Mouse (Mus musculus) spleen, embryonic (tissue): ENCODE results near the gene Atg9b.

Experiments
- CTCF ChIA-PET: fragments of 350-600 bp; sonication (Branson Sonifier 250); formaldehyde crosslinking; loops from one replicate; lab custom pipeline; 2022; lab: Charles Lee

Gene Atg9b

GRCm38 (mm10) chr5:24383026-24383859 lies 8.7 kb downstream of the Atg9b start:
- CTCF ChIA-PET: interaction anchor here (1.2 kb wide), 1 partner anchor 9 kb away, joined by 5 read pairs; the partner anchor contains the start of gene Atg9b

GRCm38 (mm10) chr5:24381988-24382387 lies 10.0 kb downstream of the Atg9b start:
- CTCF ChIA-PET: no interaction called here

- CTCF ChIA-PET: no interaction called here
These were observed 10.5 kb downstream of the Atg9b start for GRCm38 (mm10) chr5:24381486-24381885.

- CTCF ChIA-PET: no interaction called here
These were observed 11.4 kb downstream of the Atg9b start for GRCm38 (mm10) chr5:24380499-24380898.

GRCm38 (mm10) chr5:24379501-24379900 lies 12.4 kb downstream of the Atg9b start:
- CTCF ChIA-PET: no interaction called here

- CTCF ChIA-PET: no interaction called here
These were observed 13.2 kb downstream of the Atg9b start for GRCm38 (mm10) chr5:24378700-24379099.

GRCm38 (mm10) chr5:24374666-24375328 lies 17.1 kb downstream of the Atg9b start:
- CTCF ChIA-PET: no interaction called here

GRCm38 (mm10) chr5:24374216-24374615 lies 17.7 kb downstream of the Atg9b start:
- CTCF ChIA-PET: no interaction called here

GRCm38 (mm10) chr5:24373807-24374206 lies 18.1 kb downstream of the Atg9b start:
- CTCF ChIA-PET: no interaction called here

- CTCF ChIA-PET: interaction anchor here (0.7 kb wide), 1 partner anchor 87 kb away, joined by 12 read pairs; no protein-coding TSS in a partner anchor
These were observed 22.2 kb downstream of the Atg9b start for GRCm38 (mm10) chr5:24369767-24370166.

- CTCF ChIA-PET: no interaction called here
These were observed 25.5 kb downstream of the Atg9b start for GRCm38 (mm10) chr5:24366426-24366825.

GRCm38 (mm10) chr5:24365528-24365927 lies 26.4 kb downstream of the Atg9b start:
- CTCF ChIA-PET: interaction anchor here (0.5 kb wide), 1 partner anchor 545 kb away, joined by 3 read pairs; no protein-coding TSS in a partner anchor

- CTCF ChIA-PET: interaction anchor here (0.5 kb wide), 1 partner anchor 546 kb away, joined by 3 read pairs; no protein-coding TSS in a partner anchor
These were observed 27.0 kb downstream of the Atg9b start for GRCm38 (mm10) chr5:24364963-24365362.

- CTCF ChIA-PET: no interaction called here
These were observed 27.4 kb downstream of the Atg9b start, which contains the start of gene Nos3 for GRCm38 (mm10) chr5:24364508-24364907. Nos3 (plus strand) TSS chr5:24364810.

- CTCF ChIA-PET: no interaction called here
These were observed 27.9 kb downstream of the Atg9b start for GRCm38 (mm10) chr5:24364061-24364460.

- CTCF ChIA-PET: no interaction called here
These were observed 28.5 kb downstream of the Atg9b start for GRCm38 (mm10) chr5:24363467-24363866.

GRCm38 (mm10) chr5:24360792-24361454 lies 31.0 kb downstream of the Atg9b start:
- CTCF ChIA-PET: interaction anchor here (0.6 kb wide), 1 partner anchor 468 kb away, joined by 3 read pairs; no protein-coding TSS in a partner anchor

- CTCF ChIA-PET: interaction anchor here (0.7 kb wide), 1 partner anchor 9 kb away, joined by 4 read pairs; no protein-coding TSS in a partner anchor
These were observed 34.5 kb downstream of the Atg9b start for GRCm38 (mm10) chr5:24357461-24357860.

GRCm38 (mm10) chr5:24356764-24357163 lies 35.2 kb downstream of the Atg9b start:
- CTCF ChIA-PET: no interaction called here

GRCm38 (mm10) chr5:24353327-24353726 lies 38.6 kb downstream of the Atg9b start:
- CTCF ChIA-PET: no interaction called here

- CTCF ChIA-PET: no interaction called here
These were observed 39.6 kb downstream of the Atg9b start for GRCm38 (mm10) chr5:24352251-24352859.
